Mouse (Mus musculus) spleen, adult 2 months (tissue): ENCODE results near the gene Ccdc7b. TPM values are rescaled to one million over a fixed set of nuclear protein-coding genes. Genes with fewer than 3 reads are reported as not detected.
"Not testable (repeated sequence)": the region's sequence is repeated elsewhere in the genome, so short reads cannot be mapped to it uniquely, and the experiment has no call there.

Experiments
- DNase-seq, 2 experiments: peaks; one replicate each; pipeline versions ENCODE4 v3.0.0 to v3.0.0-alpha.2; 2012 to 2021; ENCODE audit warnings: low spot score in 2 of 2, low read depth in 1 of 2
- H3K27ac ChIP-seq: fragments of 200-500 bp; 2 replicates; pipeline ENCODE4 v1.5.1; 2012; ENCODE audit warnings: low read length, inconsistent platforms; ENCODE audit not compliant: insufficient read depth
- H3K27me3 ChIP-seq: fragments of 200-500 bp; 2 replicates; pipeline ENCODE4 v1.6.1; 2012; ENCODE audit warnings: mild to moderate bottlenecking, moderate library complexity, low read length, inconsistent platforms; ENCODE audit not compliant: control insufficient read depth, insufficient read depth
- H3K36me3 ChIP-seq: fragments of 200-500 bp; 2 replicates; pipeline ENCODE4 v1.6.1; 2012; ENCODE audit warnings: mild to moderate bottlenecking, low read length, inconsistent platforms; ENCODE audit not compliant: control insufficient read depth, insufficient read depth
- H3K4me1 ChIP-seq: fragments of 200-500 bp; 2 replicates; pipeline ENCODE4 v1.6.1; 2011; ENCODE audit warnings: inconsistent platforms; ENCODE audit not compliant: control insufficient read depth, insufficient read depth, insufficient read length
- H3K4me3 ChIP-seq: fragments of 200-500 bp; 2 replicates; pipeline ENCODE4 v1.5.1; 2011; ENCODE audit warnings: mild to moderate bottlenecking, inconsistent platforms; ENCODE audit not compliant: insufficient read depth, insufficient read length; ENCODE audit errors: extremely low read depth
- CTCF ChIP-seq: fragments of 200-500 bp; IDR thresholded peaks from 2 replicates; pipeline ENCODE4 v1.5.1; 2011; ENCODE audit warnings: mild to moderate bottlenecking, inconsistent platforms; ENCODE audit not compliant: insufficient read depth, insufficient read length, insufficient replicate concordance; ENCODE audit errors: extremely low read depth
- POLR2A ChIP-seq: fragments of 200-500 bp; IDR thresholded peaks from 2 replicates; pipeline ENCODE4 v1.6.1; 2011; ENCODE audit warnings: low read depth, low read length, inconsistent platforms
- WGBS: fragments of 180-500 bp; shearing (Covaris S2); methylation state at CpG from one replicate; pipeline ENCODE4 v1.1.7; 2018; 5-methylcytosine and 5-hydroxymethylcytosine counted together
- polyA plus RNA-seq: library from polyadenylated mRNA; depleted of rRNA; stranded (reverse); fragments of >200 nt; gene quantifications from 2 replicates; pipeline ENCODE4 v1.2.3, GENCODE M21; 2012; rRNA removed

The Ccdc7b gene
- polyA plus RNA-seq = not detected in 2 replicates

DNA sequence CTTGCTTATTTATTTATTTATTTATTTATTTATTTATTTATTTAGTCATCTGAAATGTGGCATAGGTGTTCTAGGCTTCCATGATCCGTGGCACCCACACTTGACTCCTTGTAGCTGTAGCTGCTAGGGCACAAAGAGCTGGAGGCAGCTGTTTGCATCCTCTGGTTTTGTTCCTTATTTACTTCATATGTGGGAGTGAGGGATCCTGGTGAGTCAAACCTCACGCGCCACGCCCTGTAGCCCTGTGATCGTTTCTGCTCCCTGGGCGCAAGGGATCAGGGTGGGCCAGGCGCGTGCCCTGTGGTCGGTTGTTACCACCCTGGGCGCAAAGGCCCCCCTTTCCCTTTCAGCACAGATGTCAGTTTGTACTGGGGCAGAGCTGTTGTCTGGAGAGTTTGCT lies at the start of gene Ccdc7b:
Gene Ccdc7b (plus strand): TSS at position 301 of the 400 bp plus-strand sequence.
- not testable (repeated sequence) for H3K4me1 ChIP-seq, H3K4me3 ChIP-seq, DNase-seq, H3K27me3 ChIP-seq, H3K27ac ChIP-seq, H3K36me3 ChIP-seq
- 71% methylated on average over 1 of the region's 10 CpGs for WGBS

DNA sequence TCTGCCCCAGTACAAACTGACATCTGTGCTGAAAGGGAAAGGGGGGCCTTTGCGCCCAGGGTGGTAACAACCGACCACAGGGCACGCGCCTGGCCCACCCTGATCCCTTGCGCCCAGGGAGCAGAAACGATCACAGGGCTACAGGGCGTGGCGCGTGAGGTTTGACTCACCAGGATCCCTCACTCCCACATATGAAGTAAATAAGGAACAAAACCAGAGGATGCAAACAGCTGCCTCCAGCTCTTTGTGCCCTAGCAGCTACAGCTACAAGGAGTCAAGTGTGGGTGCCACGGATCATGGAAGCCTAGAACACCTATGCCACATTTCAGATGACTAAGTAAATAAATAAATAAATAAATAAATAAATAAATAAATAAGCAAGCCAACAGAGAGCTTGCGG lies 1.5 kb upstream of the Ccdc7b start, which contains the start of gene Ccdc7a:
Gene Ccdc7a (minus strand): TSS at position 101 of the 400 bp plus-strand sequence.
- not testable (repeated sequence) for H3K4me3 ChIP-seq, H3K27me3 ChIP-seq, H3K27ac ChIP-seq, H3K36me3 ChIP-seq, DNase-seq, H3K4me1 ChIP-seq
- 87% methylated on average over 2 of the region's 11 CpGs for WGBS

DNA sequence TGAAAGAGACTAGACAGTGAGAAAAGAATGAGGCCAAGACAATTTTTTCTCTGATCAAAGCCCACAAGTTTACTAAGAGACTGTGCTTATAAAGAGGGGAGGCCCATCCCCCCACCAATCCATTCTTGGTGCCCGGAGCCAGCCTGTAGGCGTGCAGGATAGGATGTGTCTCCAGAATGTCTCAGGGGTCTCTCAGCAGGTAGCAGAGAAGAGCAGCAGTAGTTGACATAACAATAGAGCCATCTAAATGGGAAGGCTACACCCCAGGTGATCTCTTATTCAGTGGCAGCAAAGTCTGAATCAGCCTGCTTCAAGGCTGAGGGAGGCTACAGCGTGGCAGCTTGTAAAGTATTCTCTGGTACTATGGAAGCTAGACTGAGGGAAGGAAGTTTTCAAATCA lies 48.8 kb downstream of the Ccdc7b start:
- H3K4me1 ChIP-seq = not testable (repeated sequence)

DNA sequence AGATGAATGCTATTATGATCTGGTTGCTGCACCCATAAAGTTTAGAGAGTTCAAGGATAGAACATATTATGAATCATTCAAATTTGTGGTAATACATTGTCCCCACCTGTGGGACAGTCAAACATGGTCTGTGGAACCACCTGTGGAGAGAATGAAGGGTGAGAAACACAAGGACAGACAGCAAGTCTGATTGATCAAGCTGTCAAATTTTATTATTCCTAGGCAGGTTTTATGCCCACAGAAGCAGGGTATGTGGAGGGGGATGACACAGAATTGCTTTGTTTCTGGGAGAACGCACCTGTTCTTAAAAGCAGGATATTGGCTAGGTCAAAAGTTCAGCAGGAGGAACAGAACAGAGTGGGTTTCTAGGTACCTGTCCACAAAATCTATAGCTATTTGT lies 64.6 kb downstream of the Ccdc7b start, which contains the start of gene Gm10999:
Gene Gm10999 (minus strand): TSS at position 101 of the 400 bp plus-strand sequence.
- Histone ChIP-seq H3K36me3 (no peaks in the 10 kb centered on the region), H3K27ac (no peak within 1 kb of the TSS), H3K4me3 (no peak within 1 kb of the TSS), H3K27me3 (no peaks in the 10 kb centered on the region), H3K4me1 (no peaks in the 10 kb centered on the region)
- WGBS = 77% methylated on average over 1 of the region's 1 CpGs
- TF ChIP-seq CTCF (no peak), POLR2A (no peak)
- DNase-seq = no peak

More for the DNA sequence above, 48.8 kb downstream of the Ccdc7b start:
- not testable (repeated sequence) for H3K27me3 ChIP-seq, H3K36me3 ChIP-seq, DNase-seq, H3K27ac ChIP-seq, H3K4me3 ChIP-seq
- WGBS = 59% methylated on average over 3 of the region's 3 CpGs

DNA sequence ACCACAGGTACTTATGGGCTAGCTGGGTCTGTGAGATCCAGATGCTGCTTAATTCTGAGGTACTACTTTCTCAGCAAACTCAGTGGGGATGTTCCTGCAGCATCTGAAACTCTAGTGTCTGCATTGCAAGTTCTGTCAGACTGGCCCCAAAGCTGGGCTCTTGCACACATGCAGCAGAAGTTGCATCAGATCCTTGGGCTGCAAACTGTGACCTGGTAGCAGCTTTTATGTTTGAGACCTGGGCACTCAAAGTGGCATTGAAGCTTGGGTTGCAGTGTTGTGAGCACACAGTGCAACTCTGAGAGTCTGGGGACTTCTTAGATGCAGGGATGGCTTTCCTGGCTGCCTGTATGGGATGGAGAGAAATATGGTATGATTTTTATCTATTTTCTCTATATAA lies 66.5 kb downstream of the Ccdc7b start:
- TF ChIP-seq POLR2A (no peak), CTCF (no peak)
- DNase-seq = no peak

More for the DNA sequence above, 66.5 kb downstream of the Ccdc7b start:
- H3K27me3 ChIP-seq = no peaks in the 10 kb centered on the region
- no peak overlapping the region for H3K27ac ChIP-seq
- no peaks in the 10 kb centered on the region for H3K4me1 ChIP-seq
- no peaks in the 10 kb centered on the region for H3K36me3 ChIP-seq
- no peak overlapping the region for H3K4me3 ChIP-seq

Other genes with a start within 250 kb of the Ccdc7b start
- not detected in 2 replicates for gene Ccdc7a, start 1.6 kb upstream of the Ccdc7b start, polyA plus RNA-seq
- gene Gm10999, start 64.5 kb downstream of the Ccdc7b start, polyA plus RNA-seq = not detected in 2 replicates
- 1.1 TPM in 2 replicates for gene 2610044O15Rik8, start 167.3 kb downstream of the Ccdc7b start, polyA plus RNA-seq